Mouse (Mus musculus) neural tube, embryonic 11.5 days (tissue): ENCODE data around the gene Tgfb2. TPM values are rescaled to one million over a fixed set of nuclear protein-coding genes. Genes with fewer than 3 reads are reported as not detected.

ENCODE experiments used
- ATAC-seq: fragments of 200-750 bp; cut with Nextera tagmentation; 2 replicates; pipeline ENCODE4 v1.8.0; 2017; ENCODE audit warnings: moderate number of reproducible peaks, mild to moderate bottlenecking, moderate TSS enrichment, moderate library complexity; ENCODE audit not compliant: insufficient read depth, low FRiP score, low TSS enrichment
- DNase-seq: peaks from one replicate; pipeline ENCODE4 v3.0.0-alpha.2; 2015; ENCODE audit warnings: low spot score
- H3K27ac ChIP-seq: fragments of 300-500 bp; sonication (generic); 2 replicates; pipeline ENCODE4 v1.5.1; 2014; ENCODE audit warnings: low read depth, mild to moderate bottlenecking, low read length
- H3K27me3 ChIP-seq: fragments of 300-500 bp; sonication (generic); 2 replicates; pipeline ENCODE4 v1.6.1; 2014; ENCODE audit warnings: mild to moderate bottlenecking, low read length, mixed read lengths; ENCODE audit not compliant: control insufficient read depth, insufficient read depth
- H3K36me3 ChIP-seq: fragments of 300-500 bp; sonication (generic); 2 replicates; pipeline ENCODE4 v1.6.1; 2014; ENCODE audit warnings: mild to moderate bottlenecking, low read length, moderate library complexity, mixed read lengths; ENCODE audit not compliant: control insufficient read depth, insufficient read depth
- H3K4me1 ChIP-seq: fragments of 300-500 bp; sonication (generic); 2 replicates; pipeline ENCODE4 v1.6.1; 2014; ENCODE audit warnings: low read length, mixed read lengths; ENCODE audit not compliant: control insufficient read depth, insufficient read depth
- H3K4me2 ChIP-seq: fragments of 300-500 bp; sonication (generic); 2 replicates; pipeline ENCODE4 v1.6.1; 2014; ENCODE audit warnings: low read depth, mild to moderate bottlenecking, moderate library complexity
- H3K4me3 ChIP-seq: fragments of 300-500 bp; sonication (generic); 2 replicates; pipeline ENCODE4 v1.5.1; 2014; ENCODE audit warnings: low read depth, low read length
- H3K9ac ChIP-seq: fragments of 300-500 bp; sonication (generic); 2 replicates; pipeline ENCODE4 v1.6.1; 2014; ENCODE audit warnings: mild to moderate bottlenecking, low read length
- H3K9me3 ChIP-seq: fragments of 300-500 bp; sonication (generic); 2 replicates; pipeline ENCODE4 v1.6.1; 2016; ENCODE audit warnings: low read length; ENCODE audit not compliant: control insufficient read depth
- WGBS: fragments of 180-500 bp; shearing (Covaris S2); extraction: QIAGEN DNeasy Blood & Tissue Kit; methylation state at CpG from one replicate; pipeline ENCODE4 v1.1.7; 2014; 5-methylcytosine and 5-hydroxymethylcytosine counted together
- polyA plus RNA-seq: library from polyadenylated mRNA; unstranded; fragments of >200 nt; fragmentation: Nextera tagmentation; extraction: Ambion mirVana; gene quantifications from 2 replicates; pipeline ENCODE4 v1.2.1, GENCODE M21; 2014

The Tgfb2 gene
- polyA plus RNA-seq, 1 experiment from 2014 or later = 33.6 TPM

GRCm38 (mm10) chr1:186674621-186675020 lies 31.2 kb downstream of the Tgfb2 start:
- Histone ChIP-seq H3K4me3 (no peak overlapping the region), H3K27me3 (no peaks in the 10 kb centered on the region), H3K9ac (no peak overlapping the region), H3K4me1 (no peaks in the 10 kb centered on the region; the same call in 1 of the 2 replicates), H3K9me3 (no peaks in the 10 kb centered on the region), H3K4me2 (no peak overlapping the region), H3K27ac (no peak overlapping the region), H3K36me3 (no peaks in the 10 kb centered on the region)
- DNase-seq (no peak), ATAC-seq (no peak)
- WGBS = 93% methylated on average over 3 of the region's 3 CpGs

- Histone ChIP-seq H3K4me2 (no peak overlapping the region), H3K36me3 (no peaks in the 10 kb centered on the region), H3K4me1 (no peaks in the 10 kb centered on the region; the same call in 1 of the 2 replicates), H3K27me3 (no peaks in the 10 kb centered on the region), H3K9ac (no peak overlapping the region), H3K9me3 (no peaks in the 10 kb centered on the region), H3K4me3 (no peak overlapping the region), H3K27ac (no peak overlapping the region)
- ATAC-seq = no peak
- no peak for DNase-seq
- WGBS = 65% methylated on average over 4 of the region's 4 CpGs
Measured at GRCm38 (mm10) chr1:186673166-186673565, 32.6 kb downstream of the Tgfb2 start.

GRCm38 (mm10) chr1:186663412-186663811 lies 42.4 kb downstream of the Tgfb2 start:
- 96% methylated on average over 11 of the region's 11 CpGs for WGBS
- Histone ChIP-seq H3K9me3 (no peaks in the 10 kb centered on the region), H3K4me1 (no peaks in the 10 kb centered on the region), H3K4me3 (no peak overlapping the region), H3K9ac (no peak overlapping the region), H3K27ac (no peak overlapping the region), H3K27me3 (no peaks in the 10 kb centered on the region), H3K4me2 (no peak overlapping the region), H3K36me3 (no peaks in the 10 kb centered on the region)
- DNase-seq (no peak), ATAC-seq (no peak)

- no peaks in the 10 kb centered on the region for H3K9me3 ChIP-seq
- WGBS = 87% methylated on average over 10 of the region's 10 CpGs
- no peaks in the 10 kb centered on the region for H3K36me3 ChIP-seq
- H3K27me3 ChIP-seq = no peaks in the 10 kb centered on the region
- no peak overlapping the region for H3K9ac ChIP-seq
- H3K4me1 ChIP-seq = no peaks in the 10 kb centered on the region
- no peak overlapping the region for H3K4me2 ChIP-seq
- DNase-seq = no peak
- H3K27ac ChIP-seq = no peak overlapping the region
- ATAC-seq = no peak
- H3K4me3 ChIP-seq = no peak overlapping the region
Measured at GRCm38 (mm10) chr1:186662996-186663395, 42.8 kb downstream of the Tgfb2 start.

- H3K27me3 ChIP-seq = no peaks in the 10 kb centered on the region
- H3K4me2 ChIP-seq = no peak overlapping the region
- H3K36me3 ChIP-seq = no peaks in the 10 kb centered on the region
- H3K4me1 ChIP-seq = no peaks in the 10 kb centered on the region
- no peak overlapping the region for H3K9ac ChIP-seq
- WGBS = 89% methylated on average over 15 of the region's 15 CpGs
- no peaks in the 10 kb centered on the region for H3K9me3 ChIP-seq
- H3K27ac ChIP-seq = no peak overlapping the region
- DNase-seq (no peak), ATAC-seq (no peak)
- no peak overlapping the region for H3K4me3 ChIP-seq
Measured at GRCm38 (mm10) chr1:186661206-186661921, 44.4 kb downstream of the Tgfb2 start.

- H3K27me3 ChIP-seq = no peaks in the 10 kb centered on the region
- no peaks in the 10 kb centered on the region for H3K36me3 ChIP-seq
- ATAC-seq (no peak), DNase-seq (no peak)
- H3K9me3 ChIP-seq = no peaks in the 10 kb centered on the region
- WGBS = 73% methylated on average over 11 of the region's 11 CpGs
- no peak overlapping the region for H3K9ac ChIP-seq
- H3K4me3 ChIP-seq = no peak overlapping the region
- H3K4me1 ChIP-seq = no peaks in the 10 kb centered on the region
- H3K27ac ChIP-seq = no peak overlapping the region
- no peak overlapping the region for H3K4me2 ChIP-seq
Measured at GRCm38 (mm10) chr1:186658783-186659182, 47.0 kb downstream of the Tgfb2 start.

GRCm38 (mm10) chr1:186657559-186658219 lies 48.1 kb downstream of the Tgfb2 start:
- Histone ChIP-seq H3K4me1 (no peaks in the 10 kb centered on the region), H3K4me2 (no peak overlapping the region), H3K27ac (no peak overlapping the region), H3K27me3 (no peaks in the 10 kb centered on the region), H3K36me3 (no peaks in the 10 kb centered on the region), H3K9me3 (no peaks in the 10 kb centered on the region), H3K9ac (no peak overlapping the region), H3K4me3 (no peak overlapping the region)
- no peak for ATAC-seq
- WGBS = 91% methylated on average over 16 of the region's 16 CpGs
- no peak for DNase-seq

GRCm38 (mm10) chr1:186656732-186657329 lies 49.0 kb downstream of the Tgfb2 start:
- H3K27me3 ChIP-seq = no peaks in the 10 kb centered on the region
- ATAC-seq (no peak), DNase-seq (no peak)
- H3K27ac ChIP-seq = no peak overlapping the region
- no peaks in the 10 kb centered on the region for H3K4me1 ChIP-seq
- no peaks in the 10 kb centered on the region for H3K9me3 ChIP-seq
- H3K4me2 ChIP-seq = no peak overlapping the region
- 93% methylated on average over 5 of the region's 5 CpGs for WGBS
- H3K36me3 ChIP-seq = no peaks in the 10 kb centered on the region
- no peak overlapping the region for H3K9ac ChIP-seq
- H3K4me3 ChIP-seq = no peak overlapping the region

GRCm38 (mm10) chr1:186656201-186656600 lies 49.6 kb downstream of the Tgfb2 start:
- no peak for ATAC-seq
- DNase-seq = no peak
- 67% methylated on average over 1 of the region's 1 CpGs for WGBS
- Histone ChIP-seq H3K27me3 (no peaks in the 10 kb centered on the region), H3K4me3 (no peak overlapping the region), H3K4me2 (no peak overlapping the region), H3K4me1 (no peaks in the 10 kb centered on the region), H3K9me3 (no peaks in the 10 kb centered on the region), H3K9ac (no peak overlapping the region), H3K27ac (no peak overlapping the region), H3K36me3 (no peaks in the 10 kb centered on the region)
